Mouse (Mus musculus): ENCODE measurements around the gene Asxl1. TPM values are rescaled to one million over a fixed set of nuclear protein-coding genes. Genes with fewer than 3 reads are reported as not detected.

Asxl1 gene
- polyA plus RNA-seq, 1 experiment = 31.7 TPM

- Histone ChIP-seq H3K4me3 (ENCODE audit: insufficient read depth, low read length) (no peak overlapping the region), H3K4me1 (ENCODE audit: control insufficient read depth, insufficient read depth, low read length) (peaks cover 16% of the 10 kb centered on the region), H3K27ac (ENCODE audit: insufficient read depth, low read depth, low read length) (peak overlapping the region; percentile 97)
- no peak for TF ChIP-seq CTCF (IDR thresholded peaks at IDR 0.05; ENCODE audit: low read depth, low read length)
- no peak for TF ChIP-seq POLR2A (IDR thresholded peaks at IDR 0.05; ENCODE audit: borderline replicate concordance, low read depth, low read length)
Measured at GRCm38 (mm10) chr2:153318408-153318807, 27.2 kb upstream of the Asxl1 start.

DNA sequence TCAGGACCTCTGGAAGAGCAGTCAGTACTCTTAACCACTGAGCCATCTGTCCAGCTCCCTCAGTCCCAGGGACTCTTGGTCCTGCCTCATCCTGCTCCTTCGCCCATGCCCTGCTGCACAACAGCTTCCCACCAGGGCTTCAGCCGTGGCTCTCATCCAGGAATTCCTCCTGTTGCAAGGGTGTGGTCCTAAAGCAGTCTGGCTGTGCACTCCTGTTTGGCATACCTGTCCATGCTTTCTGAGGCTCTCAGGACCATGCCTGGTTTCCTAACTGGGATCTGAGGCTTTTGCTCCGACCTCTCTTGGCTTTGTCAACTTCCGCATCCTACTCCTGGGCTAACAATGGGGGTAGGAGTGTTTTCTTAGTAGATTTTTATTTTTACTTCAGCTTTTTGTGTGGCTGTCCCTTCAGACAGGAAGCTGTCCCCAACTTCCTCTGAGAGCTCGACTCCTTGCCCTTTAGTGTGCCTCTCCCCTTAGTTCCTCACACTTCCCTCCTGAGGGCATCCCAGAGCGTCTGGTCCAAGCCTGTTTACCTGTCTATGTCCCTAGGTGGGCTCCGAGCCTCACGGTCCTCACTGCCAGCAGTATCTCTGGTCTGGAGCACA, 26.5 kb upstream of the Asxl1 start:
- peaks cover 16% of the 10 kb centered on the region for H3K4me1 ChIP-seq (ENCODE audit: control insufficient read depth, insufficient read depth, low read length)
- peak overlapping the region; percentile 97 for H3K27ac ChIP-seq (ENCODE audit: insufficient read depth, low read depth, low read length)
- TF ChIP-seq CTCF (IDR thresholded peaks at IDR 0.05; ENCODE audit: low read depth, low read length) (peak; percentile 36), POLR2A (IDR thresholded peaks at IDR 0.05; ENCODE audit: borderline replicate concordance, low read depth, low read length) (no peak)
- peak overlapping the region; percentile 49 for H3K4me3 ChIP-seq (ENCODE audit: insufficient read depth, low read length)

DNA sequence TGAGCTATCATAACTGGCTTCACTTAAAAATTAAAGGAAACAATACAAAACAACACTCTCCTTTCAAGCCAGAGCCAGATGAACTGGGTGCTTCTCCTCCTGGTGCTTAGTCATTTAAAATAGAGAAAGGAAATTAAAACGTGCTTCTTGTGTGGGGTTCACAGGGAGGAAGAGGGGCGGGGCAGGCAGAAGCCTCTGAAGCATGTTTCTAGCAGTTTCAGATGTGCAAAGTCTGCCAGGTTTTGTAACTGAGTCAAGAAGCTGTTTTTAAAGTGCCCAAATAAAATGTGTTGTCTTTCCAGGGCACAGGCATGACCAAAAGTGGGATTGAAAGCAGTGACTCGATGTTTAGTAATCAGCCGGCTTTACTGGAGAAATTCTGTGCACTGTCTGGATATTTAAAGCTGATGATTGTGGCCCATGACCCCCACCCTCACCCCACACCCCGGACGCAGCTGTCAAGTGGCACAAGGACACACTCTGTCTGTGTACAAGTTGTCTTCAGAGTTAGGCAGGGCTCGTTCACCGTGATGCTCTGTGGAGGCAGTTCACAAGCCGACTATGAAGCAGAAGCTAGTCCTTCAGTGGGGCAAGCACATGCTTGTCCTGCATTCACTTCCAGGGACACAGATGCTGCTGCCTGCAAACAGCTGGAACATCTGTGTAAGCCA, 19.8 kb upstream of the Asxl1 start:
- Histone ChIP-seq H3K27ac (ENCODE audit: insufficient read depth, low read depth, low read length) (no peak overlapping the region), H3K4me3 (ENCODE audit: insufficient read depth, low read length) (no peak overlapping the region), H3K4me1 (ENCODE audit: control insufficient read depth, insufficient read depth, low read length) (peaks cover 3% of the 10 kb centered on the region; the same call in 1 of the 2 replicates)
- TF ChIP-seq CTCF (IDR thresholded peaks at IDR 0.05; ENCODE audit: low read depth, low read length) (no peak), POLR2A (IDR thresholded peaks at IDR 0.05; ENCODE audit: borderline replicate concordance, low read depth, low read length) (no peak)

GRCm38 (mm10) chr2:153332271-153332670, 13.4 kb upstream of the Asxl1 start:
- no peak for TF ChIP-seq CTCF (IDR thresholded peaks at IDR 0.05; ENCODE audit: low read depth, low read length)
- no peak for TF ChIP-seq POLR2A (IDR thresholded peaks at IDR 0.05; ENCODE audit: borderline replicate concordance, low read depth, low read length)
- peaks cover 15% of the 10 kb centered on the region for H3K4me1 ChIP-seq (ENCODE audit: control insufficient read depth, insufficient read depth, low read length)

GRCm38 (mm10) chr2:153332981-153333380, 12.6 kb upstream of the Asxl1 start:
- Histone ChIP-seq H3K27ac (ENCODE audit: insufficient read depth, low read depth, low read length) (no peak overlapping the region), H3K4me3 (ENCODE audit: insufficient read depth, low read length) (no peak overlapping the region), H3K4me1 (ENCODE audit: control insufficient read depth, insufficient read depth, low read length) (peaks cover 21% of the 10 kb centered on the region)
- TF ChIP-seq CTCF (IDR thresholded peaks at IDR 0.05; ENCODE audit: low read depth, low read length) = no peak

More at GRCm38 (mm10) chr2:153332271-153332670, 13.4 kb upstream of the Asxl1 start:
- Histone ChIP-seq H3K4me3 (ENCODE audit: insufficient read depth, low read length) (no peak overlapping the region), H3K27ac (ENCODE audit: insufficient read depth, low read depth, low read length) (no peak overlapping the region)

GRCm38 (mm10) chr2:153333822-153334232, 11.8 kb upstream of the Asxl1 start:
- TF ChIP-seq POLR2A (IDR thresholded peaks at IDR 0.05; ENCODE audit: borderline replicate concordance, low read depth, low read length) (no peak), CTCF (IDR thresholded peaks at IDR 0.05; ENCODE audit: low read depth, low read length) (no peak)
- H3K4me1 ChIP-seq (ENCODE audit: control insufficient read depth, insufficient read depth, low read length) = peaks cover 30% of the 10 kb centered on the region
- H3K4me3 ChIP-seq (ENCODE audit: insufficient read depth, low read length) = no peak overlapping the region
- H3K27ac ChIP-seq (ENCODE audit: insufficient read depth, low read depth, low read length) = no peak overlapping the region

DNA sequence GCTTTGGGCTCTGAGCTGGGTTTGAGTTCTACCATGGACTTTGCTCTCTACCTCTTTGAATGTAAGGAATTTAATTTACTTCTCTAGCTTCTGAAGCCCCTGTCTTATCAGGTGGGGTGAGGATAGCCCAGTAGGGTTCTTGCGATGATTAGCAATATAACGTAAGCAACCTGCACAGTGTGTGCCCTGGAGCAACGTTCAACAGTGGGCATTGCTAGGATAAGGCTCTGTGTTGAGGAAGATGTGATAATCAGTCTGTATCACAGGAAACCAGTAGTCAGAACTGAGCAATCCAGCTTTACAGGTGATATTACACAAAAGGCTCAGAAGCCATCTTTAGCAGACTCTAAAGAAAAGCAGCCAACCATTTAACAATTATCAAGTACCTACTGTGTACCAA, 11.3 kb upstream of the Asxl1 start:
- TF ChIP-seq POLR2A (IDR thresholded peaks at IDR 0.05; ENCODE audit: borderline replicate concordance, low read depth, low read length) (no peak), CTCF (IDR thresholded peaks at IDR 0.05; ENCODE audit: low read depth, low read length) (no peak)
- Histone ChIP-seq H3K4me3 (ENCODE audit: insufficient read depth, low read length) (no peak overlapping the region), H3K4me1 (ENCODE audit: control insufficient read depth, insufficient read depth, low read length) (peaks cover 34% of the 10 kb centered on the region), H3K27ac (ENCODE audit: insufficient read depth, low read depth, low read length) (no peak overlapping the region)

- peaks cover 34% of the 10 kb centered on the region for H3K4me1 ChIP-seq (ENCODE audit: control insufficient read depth, insufficient read depth, low read length)
- TF ChIP-seq CTCF (IDR thresholded peaks at IDR 0.05; ENCODE audit: low read depth, low read length) (no peak), POLR2A (IDR thresholded peaks at IDR 0.05; ENCODE audit: borderline replicate concordance, low read depth, low read length) (no peak)
- no peak overlapping the region for H3K27ac ChIP-seq (ENCODE audit: insufficient read depth, low read depth, low read length)
Measured at GRCm38 (mm10) chr2:153336117-153336516, 9.5 kb upstream of the Asxl1 start.

DNA sequence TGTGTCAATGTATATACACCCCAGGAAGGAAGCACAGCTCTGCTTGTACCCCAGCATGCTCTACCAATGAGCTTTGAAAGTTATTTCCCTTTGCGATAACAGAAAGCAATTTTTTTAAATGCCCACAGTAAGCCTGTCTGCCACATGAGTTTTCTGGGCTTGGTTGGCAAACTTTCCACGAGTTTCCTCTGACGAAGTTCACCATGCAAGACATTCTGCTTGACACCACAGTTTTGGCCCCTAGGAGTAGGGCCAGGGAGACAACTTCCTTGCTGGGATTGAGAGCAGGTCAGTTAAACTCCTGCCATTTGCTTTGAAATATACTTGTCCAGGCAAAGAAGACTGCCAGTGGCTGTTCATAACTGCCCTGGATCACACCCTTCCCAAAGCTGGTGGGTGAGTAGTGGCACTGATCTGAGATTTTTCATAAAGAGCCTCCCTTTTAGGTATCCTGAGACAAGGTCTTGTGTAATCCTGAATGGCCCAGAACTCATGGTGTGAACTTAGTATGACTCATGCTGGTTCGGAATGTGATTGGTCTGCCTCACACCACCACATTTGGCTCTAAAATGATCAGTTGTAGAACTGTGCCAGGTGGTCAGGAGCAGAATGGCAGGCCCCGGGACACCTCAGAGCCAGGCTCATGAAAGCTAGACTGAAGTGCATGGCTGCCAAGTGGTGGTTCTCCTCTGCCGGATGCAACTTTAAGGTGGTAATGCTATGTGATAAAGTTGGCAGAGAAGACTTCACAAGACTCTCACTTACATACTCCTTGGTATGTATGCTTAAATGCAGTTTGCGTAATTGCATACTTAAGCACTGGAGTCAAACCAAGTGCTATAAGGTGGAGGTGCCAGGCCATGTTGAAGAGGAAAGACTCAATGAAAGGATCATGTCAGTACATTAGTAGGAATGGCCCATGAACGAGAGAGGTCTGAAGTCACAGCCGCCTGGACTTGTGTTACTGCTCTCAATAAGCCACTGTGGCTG, 7.0 kb upstream of the Asxl1 start:
- no peak for TF ChIP-seq CTCF (IDR thresholded peaks at IDR 0.05; ENCODE audit: low read depth, low read length)
- TF ChIP-seq POLR2A (IDR thresholded peaks at IDR 0.05; ENCODE audit: borderline replicate concordance, low read depth, low read length) = no peak
- Histone ChIP-seq H3K27ac (ENCODE audit: insufficient read depth, low read depth, low read length) (peak overlapping the region; percentile 58), H3K4me3 (ENCODE audit: insufficient read depth, low read length) (no peak overlapping the region), H3K4me1 (ENCODE audit: control insufficient read depth, insufficient read depth, low read length) (peaks cover 35% of the 10 kb centered on the region)

More at GRCm38 (mm10) chr2:153336117-153336516, 9.5 kb upstream of the Asxl1 start:
- H3K4me3 ChIP-seq (ENCODE audit: insufficient read depth, low read length) = no peak overlapping the region

Data from bone marrow macrophage, adult 2 months (primary cell).